Mouse (Mus musculus): ENCODE measurements at regions not wholly inside any gene's neighbourhood (a gene's known extent, or its start where the extent isn't known, plus 50 kb on each side); places are given as distances from the start of the nearest gene placed in this dataset.

DNA sequence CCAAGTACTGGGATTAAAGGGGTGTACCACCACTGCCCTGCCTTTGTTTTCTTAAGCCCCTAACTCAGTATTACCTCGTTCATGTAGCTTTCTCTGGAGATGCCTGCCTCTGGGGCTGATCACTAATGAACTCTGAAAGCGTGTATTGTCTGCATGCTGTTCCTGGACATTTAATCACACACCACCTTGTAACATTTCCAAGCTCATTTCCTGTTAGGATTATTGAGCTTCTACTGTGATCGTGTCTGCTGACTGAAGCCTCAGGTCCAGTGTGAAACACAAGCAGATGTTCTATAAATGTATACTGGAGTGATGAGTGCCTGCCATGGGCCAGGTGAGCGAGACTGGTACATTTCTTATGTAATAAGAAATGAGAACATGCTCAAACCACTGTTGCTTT lies 398.6 kb downstream of the Brinp2 start:
- in situ Hi-C loops (cut with MboI, MseI), result no loop called here

DNA sequence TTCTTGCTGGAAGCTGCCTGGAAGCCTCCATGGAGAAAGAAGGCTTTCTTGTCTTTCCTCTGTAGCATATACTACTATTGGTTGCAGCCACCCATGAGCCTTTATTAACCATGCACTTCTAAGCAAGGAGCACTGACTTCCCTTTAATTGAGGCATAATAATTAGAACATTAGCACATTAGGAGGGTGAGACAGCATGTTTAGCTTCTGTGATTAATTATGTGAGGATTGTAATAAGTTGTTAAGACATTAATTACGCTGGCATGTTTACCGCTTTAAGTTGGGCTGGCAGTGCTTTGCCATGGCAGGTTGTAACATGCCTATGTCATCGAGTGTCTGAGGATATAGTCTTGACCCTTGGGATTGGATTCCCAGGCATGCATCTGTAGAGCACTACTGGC lies 391.7 kb downstream of the Brinp2 start:
- in situ Hi-C loops (cut with MboI, MseI), result no loop called here

DNA sequence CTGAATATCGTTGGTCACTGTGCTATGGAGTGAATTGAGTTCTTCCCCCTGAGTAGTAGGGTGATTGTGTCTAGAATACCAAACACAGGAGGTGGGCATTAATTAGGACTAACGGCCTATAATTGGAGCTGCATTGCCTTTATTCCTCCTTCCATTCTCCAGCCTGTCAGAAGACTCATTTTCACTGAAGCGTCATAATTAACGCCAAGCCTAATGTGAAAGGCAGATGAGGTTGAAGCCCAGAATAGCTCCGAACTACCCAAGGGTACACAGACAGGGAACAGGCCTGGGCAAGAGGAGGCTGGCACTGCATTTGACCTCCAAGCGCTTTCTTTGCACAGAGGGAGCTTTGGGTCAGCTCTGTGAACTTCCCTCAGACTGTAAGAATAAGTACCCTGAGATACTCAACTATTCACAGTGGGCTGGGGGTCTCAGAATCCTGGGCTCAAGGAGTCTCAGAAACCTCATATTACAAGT lies 386.5 kb downstream of the Brinp2 start:
- in situ Hi-C loops (cut with MboI, MseI), result no loop called here

DNA sequence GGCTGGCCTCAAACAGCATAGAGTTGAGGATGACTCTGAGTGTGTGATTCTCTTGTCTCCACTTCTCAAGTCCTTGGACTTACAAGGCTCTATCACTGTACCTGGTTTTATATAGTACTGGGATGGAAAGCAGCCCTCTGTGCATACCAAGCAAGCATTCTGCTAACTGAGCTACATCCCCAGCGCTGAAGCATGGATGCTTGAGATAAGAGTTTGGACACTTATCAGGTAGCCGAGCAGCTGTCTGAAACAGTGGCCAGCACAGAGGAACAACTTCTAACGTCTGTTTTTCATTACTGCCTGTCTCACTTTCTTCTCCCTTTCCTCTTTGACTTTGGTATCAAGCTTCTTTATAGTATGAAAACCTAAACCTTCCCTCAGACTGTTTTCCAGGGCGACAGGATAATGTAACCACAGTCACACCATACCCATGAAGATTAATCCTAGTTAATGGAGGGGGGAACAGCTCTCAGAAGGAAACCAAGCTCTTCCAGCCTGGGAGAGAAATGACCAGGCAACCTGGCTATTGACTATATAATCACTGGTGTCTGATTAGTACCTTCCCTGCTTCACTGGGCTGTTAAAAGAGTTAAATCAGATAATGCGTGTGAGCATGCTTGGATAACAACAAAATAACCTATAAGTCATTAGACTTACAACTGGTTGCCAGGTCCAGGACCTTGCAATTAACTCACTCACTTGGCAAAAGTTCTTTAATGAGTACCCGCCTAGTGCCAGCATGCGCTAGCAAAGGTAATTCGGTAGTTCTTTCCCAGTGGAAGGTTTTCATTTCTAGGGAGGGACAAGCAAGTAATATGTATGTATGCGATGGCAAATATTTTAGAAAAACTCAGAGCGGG lies 382.5 kb downstream of the Brinp2 start:
- in situ Hi-C loops (cut with MboI, MseI), result no loop called here

DNA sequence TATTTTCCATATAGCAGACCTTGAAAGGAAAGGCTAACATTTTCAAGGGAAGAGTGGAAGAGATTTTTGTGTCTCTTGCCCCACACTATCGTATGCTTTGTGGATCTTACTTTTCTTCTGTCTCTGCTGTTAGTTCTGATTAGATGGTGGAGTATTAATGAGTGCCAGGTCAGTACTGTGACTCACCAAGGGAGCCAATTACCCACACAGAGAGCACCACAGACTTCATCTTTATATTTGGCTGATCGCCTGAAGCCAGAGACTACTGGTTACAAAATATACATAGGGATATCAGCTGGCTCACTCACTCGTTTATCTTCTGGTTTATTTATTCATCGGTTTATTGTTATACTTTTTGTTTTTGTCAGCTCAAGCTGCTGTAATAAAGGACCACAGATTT lies 381.5 kb downstream of the Brinp2 start:
- in situ Hi-C loops (cut with MboI, MseI), result no loop called here

DNA sequence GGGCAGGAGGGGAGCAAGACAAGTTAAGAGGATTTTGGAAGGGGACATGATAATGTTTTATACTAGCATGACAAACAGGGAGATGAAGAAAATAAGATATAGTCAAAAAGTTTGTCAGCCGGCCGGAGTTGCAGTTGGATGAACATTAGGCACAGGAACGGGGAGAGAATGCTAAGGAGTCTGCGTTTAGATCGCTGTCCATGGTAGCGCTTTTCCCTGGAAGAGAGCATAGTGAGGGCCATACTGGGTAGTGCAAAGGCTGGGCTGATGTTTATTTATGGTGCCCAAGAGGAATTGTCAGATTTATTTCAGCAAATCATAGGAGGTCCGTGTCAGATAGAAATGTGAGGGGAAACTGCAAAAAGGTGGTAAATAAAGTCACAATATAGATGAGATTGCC lies 337.0 kb downstream of the Brinp2 start:
- in situ Hi-C loops (cut with MboI, MseI), result no loop called here

DNA sequence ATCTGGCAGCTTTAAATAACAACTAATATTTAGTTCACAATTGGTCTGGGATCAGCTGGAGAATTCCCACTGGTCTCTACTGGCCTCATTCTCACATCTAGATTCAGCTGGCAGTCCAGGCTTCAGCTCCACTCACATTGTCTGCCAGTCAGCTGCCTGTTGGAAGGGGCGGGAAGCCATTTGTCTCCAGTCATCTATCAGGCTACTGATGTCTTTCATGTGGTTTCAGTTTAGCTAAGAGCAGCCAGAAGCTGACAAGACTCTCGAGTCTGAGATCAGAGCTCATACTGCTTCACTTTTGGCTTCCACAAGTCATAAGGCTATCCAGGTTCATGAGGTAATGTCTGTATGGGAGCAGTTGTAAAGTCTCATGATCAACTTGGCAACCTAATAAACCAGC lies 316.4 kb downstream of the Brinp2 start:
- in situ Hi-C loops (cut with MboI, MseI), result no loop called here

DNA sequence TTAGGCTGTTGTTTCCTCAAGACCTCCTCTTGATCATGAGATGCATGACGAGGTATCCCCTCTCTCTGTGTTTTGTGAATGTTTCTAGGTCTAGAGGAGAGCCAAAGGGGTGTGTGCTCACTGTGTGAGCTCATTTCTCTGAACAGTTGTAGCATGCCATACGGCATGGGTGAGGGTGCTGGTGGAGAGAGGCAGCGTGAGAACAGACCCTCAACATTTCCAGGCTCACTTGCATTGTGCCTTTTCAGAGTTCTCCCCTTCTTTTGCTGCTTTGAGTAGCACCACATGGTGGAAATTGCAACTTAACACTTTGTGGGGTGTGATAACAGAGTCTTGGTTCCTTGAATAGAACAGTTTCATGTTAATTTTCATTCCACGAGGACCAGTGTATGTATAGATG lies 315.8 kb downstream of the Brinp2 start:
- in situ Hi-C loops (cut with MboI, MseI), result no loop called here

DNA sequence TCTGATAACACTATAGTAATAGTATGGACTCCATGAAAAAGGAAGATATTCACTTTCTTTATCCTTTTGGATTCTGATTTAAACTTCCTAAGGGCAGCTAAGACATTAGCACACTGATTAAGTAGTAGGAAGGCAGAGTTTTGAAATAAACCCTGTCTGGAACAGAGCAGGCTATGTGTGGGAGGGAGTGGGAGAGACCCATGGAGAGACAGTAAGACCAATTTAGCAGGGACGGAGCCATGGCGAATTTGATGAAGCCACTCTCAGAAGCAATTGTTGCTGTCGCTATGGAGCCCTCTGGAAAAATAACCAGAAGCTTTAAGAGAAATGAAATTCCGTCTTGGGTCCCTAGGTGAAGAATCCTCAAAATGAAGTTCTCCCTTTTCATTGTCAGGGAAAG lies 303.5 kb downstream of the Brinp2 start:
- in situ Hi-C loops (cut with MboI, MseI), result no loop called here

DNA sequence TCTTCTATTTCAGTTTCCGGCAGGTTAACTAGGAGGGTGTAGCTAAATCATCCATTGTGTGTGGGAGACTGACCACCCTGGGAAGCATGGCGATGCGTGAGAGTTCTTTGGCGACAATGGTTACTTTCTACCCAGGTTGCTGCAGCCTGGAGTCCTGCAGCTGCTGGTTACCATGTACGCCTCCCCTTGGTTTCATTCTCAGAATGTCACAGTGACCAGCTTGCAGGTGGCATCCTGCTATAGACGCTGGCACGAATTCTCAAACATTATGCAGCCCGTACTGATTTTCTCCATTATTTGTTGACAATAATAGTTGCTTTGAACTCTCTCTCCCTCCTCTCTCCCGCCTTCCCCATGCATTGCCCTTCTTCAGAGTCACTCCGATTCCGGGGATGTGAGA lies 301.2 kb downstream of the Brinp2 start:
- in situ Hi-C loops (cut with MboI, MseI), result no loop called here

DNA sequence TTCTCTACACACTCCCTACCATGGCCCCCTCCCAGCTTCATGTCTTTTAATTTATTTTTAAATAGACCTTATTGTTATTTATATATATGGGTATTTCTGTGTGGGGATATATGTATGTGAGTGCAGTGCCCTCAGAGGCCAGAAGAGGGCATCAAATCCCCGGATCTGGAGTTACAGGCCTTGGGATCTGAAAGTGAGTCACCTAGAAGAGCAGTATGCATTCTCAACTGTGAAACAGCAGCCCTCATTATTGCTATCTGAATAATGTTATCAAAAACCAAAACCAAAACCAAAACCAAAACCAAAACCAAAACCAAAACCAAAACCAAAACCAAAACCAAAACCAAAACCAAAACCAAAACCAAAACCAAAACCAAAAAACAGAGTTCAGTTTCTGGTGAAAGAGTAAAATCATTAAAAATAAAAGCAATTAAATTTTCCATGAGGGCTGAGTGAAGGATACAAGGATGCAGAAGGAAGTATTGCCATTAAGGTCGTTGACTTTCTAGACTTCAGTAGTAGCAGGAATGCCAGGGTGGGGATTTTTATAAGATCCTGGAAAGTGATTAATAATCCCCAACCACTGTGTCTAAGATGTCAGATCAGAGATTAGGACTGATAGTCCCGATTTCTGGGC lies 299.0 kb downstream of the Brinp2 start:
- in situ Hi-C loops (cut with MboI, MseI), result no loop called here

DNA sequence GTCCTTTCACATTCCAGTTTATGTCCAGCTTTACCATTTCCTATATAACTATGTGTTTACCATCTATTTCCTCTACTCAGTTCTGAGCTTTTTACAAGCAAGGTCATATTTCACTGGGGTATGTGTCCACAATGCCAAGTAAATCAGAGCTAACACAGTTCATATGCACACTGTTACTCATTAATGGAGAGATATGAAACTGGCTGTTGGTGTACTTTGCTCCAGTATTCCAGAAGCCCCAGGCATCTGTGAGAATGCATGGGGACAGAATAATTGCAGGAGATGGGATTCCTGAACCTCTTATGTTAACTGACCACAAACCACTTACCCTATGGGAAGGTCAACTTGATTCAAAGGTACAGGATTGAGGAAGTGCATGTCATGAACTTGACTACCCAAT lies 298.3 kb downstream of the Brinp2 start:
- in situ Hi-C loops (cut with MboI, MseI), result no loop called here

DNA sequence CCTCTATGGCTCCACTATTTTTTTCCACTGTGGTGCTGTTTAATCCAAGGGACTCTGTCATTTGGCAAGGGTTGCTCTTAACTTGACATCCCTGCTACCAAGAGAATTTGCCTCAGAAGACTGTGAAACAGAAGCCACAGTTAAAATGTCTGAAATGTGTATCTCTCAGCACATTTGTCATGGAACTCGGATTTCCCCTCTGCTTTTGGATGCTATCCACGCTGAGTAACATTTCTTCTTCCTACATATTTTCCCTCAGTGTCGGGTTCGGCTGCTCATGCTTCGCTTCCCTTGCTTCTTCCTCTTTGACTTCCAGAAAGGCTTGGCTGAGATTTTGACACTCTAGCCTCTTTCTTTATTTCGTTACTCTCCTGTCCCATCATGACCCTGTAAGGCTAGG lies 294.1 kb downstream of the Brinp2 start:
- in situ Hi-C loops (cut with MboI, MseI), result no loop called here

DNA sequence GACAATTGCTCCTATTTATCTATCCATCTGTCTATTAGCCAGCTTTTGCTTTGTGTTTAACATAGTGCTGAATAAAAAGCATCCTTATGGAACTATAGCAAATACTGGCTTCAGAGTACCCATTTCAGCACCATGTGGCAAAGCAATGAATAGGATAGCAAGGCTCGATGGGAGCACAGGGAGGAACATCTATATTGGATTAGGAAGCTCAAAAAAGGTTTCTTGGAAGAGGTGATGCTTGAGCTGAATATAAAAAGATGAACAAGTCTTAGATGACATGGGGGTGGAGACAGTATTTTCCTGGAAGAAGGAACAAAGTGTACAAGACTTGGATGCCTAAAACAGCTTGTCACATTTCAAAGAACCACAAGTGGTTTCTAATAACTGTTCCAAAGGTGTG lies 273.9 kb downstream of the Brinp2 start:
- in situ Hi-C loops (cut with MboI, MseI), result no loop called here

DNA sequence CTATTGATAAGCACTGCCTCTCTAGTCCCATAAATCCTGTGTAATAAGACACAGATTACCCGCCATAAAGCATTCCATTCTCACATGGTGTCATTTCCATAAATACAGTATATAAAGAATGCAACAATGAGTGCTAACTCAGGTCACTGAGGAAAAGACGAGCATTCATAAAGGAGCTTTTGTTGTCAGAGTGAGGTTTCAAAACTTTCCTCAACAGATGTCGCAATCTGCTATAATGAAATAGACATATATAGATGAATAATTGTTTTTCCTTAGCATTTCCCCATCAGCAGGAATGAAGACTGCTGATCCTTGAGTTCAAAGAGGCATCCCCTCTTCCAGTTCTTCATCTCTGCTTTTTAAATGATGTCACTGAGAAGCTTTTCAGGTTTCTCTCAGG lies 270.3 kb downstream of the Brinp2 start:
- in situ Hi-C loops (cut with MboI, MseI), result no loop called here

DNA sequence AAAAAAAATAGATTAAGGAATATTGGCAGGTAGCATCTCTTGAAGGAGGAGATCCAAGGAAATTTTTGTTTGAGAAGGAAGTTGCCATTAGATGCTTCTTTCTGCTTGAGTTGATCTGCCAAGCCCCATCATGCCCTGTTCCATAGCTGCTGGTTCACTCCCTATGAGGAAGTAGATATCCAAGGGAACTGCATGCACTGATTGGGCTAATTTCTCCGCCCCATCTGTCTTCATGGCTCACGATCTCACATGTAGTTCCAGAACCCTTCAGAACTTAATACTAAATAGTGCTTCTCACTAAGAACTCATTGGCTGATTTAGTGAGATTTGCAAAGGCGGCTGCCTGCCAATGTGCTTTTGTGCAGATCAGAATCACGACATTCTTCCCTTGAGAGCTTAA lies 258.6 kb downstream of the Brinp2 start:
- in situ Hi-C loops (cut with MboI, MseI), result no loop called here

DNA sequence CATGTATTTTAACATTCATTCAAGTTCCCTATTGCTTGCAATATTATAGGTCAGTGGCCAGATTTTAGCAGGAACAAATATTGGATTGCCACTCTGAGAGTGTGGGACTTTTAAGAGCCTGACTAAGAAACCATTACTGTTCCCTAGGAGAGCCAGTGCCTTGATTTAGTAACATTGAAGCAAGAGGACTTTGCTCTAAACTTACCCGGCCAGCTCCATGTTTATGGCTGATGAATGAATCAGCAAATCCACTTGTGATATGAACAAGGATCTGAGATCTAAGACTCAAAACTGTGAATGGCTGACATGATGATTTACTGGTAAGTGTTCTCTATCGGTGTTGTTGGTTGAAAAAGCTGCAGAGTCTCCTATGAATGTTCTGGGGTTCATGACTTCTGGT lies 236.4 kb downstream of the Brinp2 start:
- in situ Hi-C loops (cut with MboI, MseI), result no loop called here

DNA sequence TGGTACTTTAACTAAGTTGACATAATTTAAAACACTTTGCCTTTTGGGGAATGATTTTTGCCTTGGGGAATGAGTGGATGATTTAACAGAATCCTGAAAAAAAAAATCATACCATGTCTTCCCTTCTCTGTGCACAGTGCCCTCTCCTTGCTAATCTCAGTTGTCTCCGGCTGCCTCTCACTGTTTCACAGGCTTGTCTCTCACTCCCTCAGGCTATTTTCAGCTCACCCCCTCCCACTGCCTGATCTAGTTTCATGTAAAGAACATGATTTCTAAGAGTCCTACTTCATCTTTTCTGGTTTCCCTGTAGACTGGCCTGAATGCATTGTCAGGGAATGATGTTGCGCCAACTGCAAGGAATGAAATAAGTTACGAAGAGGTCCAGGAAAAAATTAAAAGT lies 231.2 kb downstream of the Brinp2 start:
- in situ Hi-C loops (cut with MboI, MseI), result no loop called here

DNA sequence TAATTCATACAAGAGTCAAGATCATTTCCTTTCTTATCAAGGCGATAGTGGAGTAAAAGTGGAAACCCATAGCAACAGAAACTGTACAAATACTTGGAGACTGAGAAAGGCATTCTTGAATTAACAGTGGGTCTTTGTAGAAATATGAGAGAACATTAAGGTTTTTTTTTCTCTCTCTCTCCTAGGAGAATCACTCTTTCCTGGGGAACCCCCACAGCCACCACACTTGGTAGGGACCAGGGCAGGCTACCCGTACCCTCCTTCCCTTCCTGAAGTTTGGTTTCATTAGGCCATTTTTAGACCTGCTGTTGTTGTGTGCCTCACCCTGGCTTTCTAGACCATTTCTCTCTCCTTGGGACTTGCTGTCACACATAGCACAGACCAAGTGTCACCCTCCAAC lies 229.9 kb downstream of the Brinp2 start:
- in situ Hi-C loops (cut with MboI, MseI), result no loop called here

DNA sequence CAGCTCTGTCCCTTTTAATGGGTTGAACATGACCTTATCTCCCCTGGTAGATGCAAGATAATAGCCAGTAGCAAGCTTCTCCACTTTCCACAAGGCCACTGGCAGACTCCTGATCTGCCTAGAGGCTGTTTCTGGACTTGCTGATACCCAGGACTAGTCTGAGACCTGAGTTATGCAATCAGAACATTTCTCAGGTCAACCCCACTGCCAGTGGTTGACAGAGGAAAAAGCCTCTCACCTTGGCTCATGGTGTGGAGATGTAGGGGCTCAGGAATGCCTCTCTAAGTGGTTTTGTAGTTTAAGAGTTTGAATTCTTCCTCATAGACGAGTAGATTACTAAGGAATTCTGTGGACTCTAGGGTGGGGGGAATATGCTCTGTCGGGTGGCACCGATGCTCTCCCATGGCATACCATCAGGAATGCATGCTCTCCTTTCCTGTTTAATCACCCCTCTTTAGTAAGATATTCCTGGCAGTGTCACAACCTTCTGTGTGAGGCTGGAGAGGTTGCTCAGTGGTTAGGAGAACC lies 226.8 kb downstream of the Brinp2 start:
- in situ Hi-C loops (cut with MboI, MseI), result no loop called here

DNA sequence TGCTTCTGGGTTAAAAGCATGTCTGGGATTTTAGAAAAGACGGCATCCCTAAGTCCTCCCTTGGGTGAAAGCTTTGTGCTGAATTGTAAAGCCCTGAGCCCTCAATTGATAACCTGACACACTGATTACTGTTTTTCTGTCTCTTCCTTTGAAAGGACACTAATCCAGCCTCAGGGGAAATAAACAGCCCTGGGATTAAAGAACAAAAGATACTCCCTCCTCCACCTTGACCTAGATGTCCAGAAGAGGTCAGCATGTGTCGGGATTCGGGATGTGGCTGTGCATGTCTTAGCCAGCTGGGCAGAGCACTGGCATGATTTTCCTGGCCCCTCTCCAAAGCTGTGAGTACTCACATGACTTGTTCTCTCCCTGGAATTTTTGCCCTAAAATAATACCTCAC lies 208.6 kb downstream of the Brinp2 start:
- in situ Hi-C loops (cut with MboI, MseI), result no loop called here

DNA sequence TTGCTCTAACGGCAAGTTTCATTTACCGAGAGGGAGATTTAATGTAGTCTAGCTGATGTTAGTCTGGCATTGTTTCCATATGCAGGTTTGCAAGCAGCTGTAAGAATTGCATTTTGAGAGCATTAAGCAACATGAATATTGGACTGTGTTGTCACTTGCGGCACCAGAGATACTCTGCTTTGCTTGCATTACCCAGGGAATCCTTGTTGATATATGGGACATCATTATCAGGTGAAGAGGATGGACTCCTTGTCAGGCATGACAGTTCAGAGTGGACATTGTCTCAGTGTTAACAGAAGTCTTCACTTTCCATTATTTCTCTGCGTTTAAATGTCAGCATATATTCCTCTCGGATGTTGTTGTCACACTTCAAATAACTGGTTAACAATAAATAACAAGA lies 208.1 kb downstream of the Brinp2 start:
- in situ Hi-C loops (cut with MboI, MseI), result no loop called here

DNA sequence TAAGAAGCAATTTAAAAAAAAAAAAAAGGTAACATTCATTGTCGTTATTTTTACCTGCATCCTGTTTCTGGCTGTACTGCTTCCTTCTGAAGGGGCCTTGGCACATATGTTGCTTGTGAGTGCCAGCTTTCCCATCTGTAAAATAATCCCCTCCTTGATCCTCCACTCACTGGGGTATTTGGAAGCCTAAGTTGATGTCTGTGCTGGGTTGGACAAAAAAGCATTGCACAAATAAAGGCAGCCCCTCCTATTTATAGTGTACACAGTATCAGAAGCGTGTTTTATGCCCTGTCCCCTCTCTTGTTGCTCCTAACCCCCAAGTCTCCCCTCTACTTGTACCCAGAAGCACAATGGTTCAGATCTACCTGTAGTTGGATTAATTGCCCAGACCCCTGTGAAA lies 195.0 kb downstream of the Brinp2 start:
- in situ Hi-C loops (cut with MboI, MseI), result loop anchor here (10.0 kb wide), 1 partner anchor 1494 kb away; no protein-coding TSS in a partner anchor
